Comparison of ENCODE assay signal across 8 mouse cellular contexts in genomic region chr9:18473324-18474128, GRCm38 (mm10). TPM values are rescaled to one million over a fixed set of nuclear protein-coding genes. Genes with fewer than 3 reads are reported as not detected.
A peak's percentile ranks its signal among the peaks of the same experiment; 100 is the strongest.
DNase-seq lines count a peak whose midpoint lies in the region; ATAC-seq lines count a peak whose summit lies in the region.

No protein-coding gene starts in this region.

- ATAC-seq in megakaryocyte, adult 5-6 weeks (ENCODE audit: poor library complexity, severe bottlenecking): peak; percentile 97

- peak; percentile 38 for DNase-seq in adrenal gland, adult 8-10 months
- DNase-seq in embryo, embryonic 11 days: peak; percentile 92
- DNase-seq in gastrocnemius, postnatal 14 days: peak; percentile 73
- DNase-seq in induced T-regulatory cell, adult 2 months (ENCODE audit: low read depth): peak; percentile 86
- DNase-seq in left cerebral cortex, adult 8-10 months (ENCODE audit: low spot score in 2 of 2): peak; percentile 26 to 32
- peak; percentile 73 for DNase-seq in right cerebral cortex, adult 18-20 months
- peak; percentile 68 for DNase-seq in urinary bladder, postnatal 14 days (ENCODE audit: low spot score)

- intact Hi-C loops in gastrocnemius, postnatal 14 days (cut with DNase I; ENCODE audit: low total_unique reads): no loop called here

RNA-seq across cellular contexts. Expression of gene Zfp558, which starts 4.5 kb away (rescaled TPM):
- 1 to 10 TPM; 1.2 to 2.5 (median 1.6) TPM for total RNA-seq in adrenal gland, adult 8-10 months (2022)
- total RNA-seq in gastrocnemius, postnatal 14 days (2021): 1 to 10 TPM in 1 of 2 experiments, under 1 TPM in 1; 0.78 to 1.3 TPM
- 1 to 10 TPM; 2.6 to 3.4 (median 3.2) TPM for total RNA-seq in left cerebral cortex, adult 8-10 months (2022)
- 0.21 and 0.27 TPM in 2 replicates for total RNA-seq in megakaryocyte, adult 5-6 weeks (2015)
- 0.22 and 2.2 TPM in 2 replicates for total RNA-seq in megakaryocyte, adult 5-6 weeks (2017)

RNA-seq across cellular contexts. Expression of gene Mbd3l1, which starts 4.6 kb away (rescaled TPM):
- not detected for total RNA-seq in adrenal gland, adult 8-10 months (2022)
- total RNA-seq in gastrocnemius, postnatal 14 days (2021): not detected
- not detected for total RNA-seq in left cerebral cortex, adult 8-10 months (2022)
- not detected in 2 replicates for total RNA-seq in megakaryocyte, adult 5-6 weeks (2015)
- total RNA-seq in megakaryocyte, adult 5-6 weeks (2017): not detected in 2 replicates

RNA-seq across cellular contexts. Expression of gene Mbd3l2, which starts 43.1 kb away (rescaled TPM):
- total RNA-seq in adrenal gland, adult 8-10 months (2022): not detected
- not detected for total RNA-seq in gastrocnemius, postnatal 14 days (2021)
- not detected for total RNA-seq in left cerebral cortex, adult 8-10 months (2022)
- total RNA-seq in megakaryocyte, adult 5-6 weeks (2015): not detected in 2 replicates
- not detected in 2 replicates for total RNA-seq in megakaryocyte, adult 5-6 weeks (2017)

Comparison
In these comparisons a context has a peak if more than half of its experiments do, and no peak if none do; other contexts are left out.
1. Peak in every context shown above with its lines: DNase-seq and ATAC-seq.
2. DNase-seq: peak in every context shown above with its lines; median percentile 92 in embryo, embryonic 11 days; 86 in induced T-regulatory cell, adult 2 months; 73 in gastrocnemius, postnatal 14 days; 73 in right cerebral cortex, adult 18-20 months; 68 in urinary bladder, postnatal 14 days; 38 in adrenal gland, adult 8-10 months; 29 in left cerebral cortex, adult 8-10 months.